Mouse (Mus musculus) liver, adult 2 months (tissue): ENCODE data around the gene Pcnx2.

Source experiments
- CTCF ChIP-seq: fragments of 200-500 bp; IDR thresholded peaks from 2 replicates; pipeline ENCODE4 v1.5.1; 2011; ENCODE audit warnings: low read depth, low read length, control low read depth
- POLR2A ChIP-seq: fragments of 200-500 bp; IDR thresholded peaks from 2 replicates; pipeline ENCODE4 v1.6.1; 2011; ENCODE audit warnings: low read length, control low read depth; ENCODE audit not compliant: insufficient read depth; ENCODE audit errors: extremely low read depth

DNA sequence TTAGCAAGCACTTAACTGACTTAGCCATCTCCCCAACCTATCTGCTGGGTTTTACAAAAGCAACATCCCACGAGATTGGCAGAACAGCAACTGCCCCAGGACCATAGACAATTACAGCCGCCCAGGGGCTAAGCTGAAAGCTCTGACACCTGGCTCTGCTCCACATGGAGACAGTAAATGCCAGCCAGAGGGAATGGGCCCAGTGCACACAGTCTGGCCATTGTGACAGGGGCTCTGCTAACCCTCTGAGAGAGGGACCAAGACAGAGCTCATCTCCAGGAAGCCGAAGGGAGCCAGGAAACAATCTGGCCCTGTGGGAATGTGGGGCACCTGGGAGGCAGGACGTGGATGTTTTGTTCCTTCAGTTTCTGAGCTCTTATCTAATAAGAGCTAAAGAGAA, 181.9 kb downstream of the Pcnx2 start:
- no peak for TF ChIP-seq POLR2A
- no peak for TF ChIP-seq CTCF
